Mouse (Mus musculus) 3T3-L1 (cell line): Measurements from ENCODE around the gene Rras2.
A peak's percentile ranks its signal among the peaks of the same experiment; 100 is the strongest.

ENCODE experiments used
- DNase-seq: peaks from one replicate; pipeline ENCODE4 v3.0.0-alpha.2; 2015; ENCODE audit warnings: low read depth, low spot score

Rras2 gene

DNA sequence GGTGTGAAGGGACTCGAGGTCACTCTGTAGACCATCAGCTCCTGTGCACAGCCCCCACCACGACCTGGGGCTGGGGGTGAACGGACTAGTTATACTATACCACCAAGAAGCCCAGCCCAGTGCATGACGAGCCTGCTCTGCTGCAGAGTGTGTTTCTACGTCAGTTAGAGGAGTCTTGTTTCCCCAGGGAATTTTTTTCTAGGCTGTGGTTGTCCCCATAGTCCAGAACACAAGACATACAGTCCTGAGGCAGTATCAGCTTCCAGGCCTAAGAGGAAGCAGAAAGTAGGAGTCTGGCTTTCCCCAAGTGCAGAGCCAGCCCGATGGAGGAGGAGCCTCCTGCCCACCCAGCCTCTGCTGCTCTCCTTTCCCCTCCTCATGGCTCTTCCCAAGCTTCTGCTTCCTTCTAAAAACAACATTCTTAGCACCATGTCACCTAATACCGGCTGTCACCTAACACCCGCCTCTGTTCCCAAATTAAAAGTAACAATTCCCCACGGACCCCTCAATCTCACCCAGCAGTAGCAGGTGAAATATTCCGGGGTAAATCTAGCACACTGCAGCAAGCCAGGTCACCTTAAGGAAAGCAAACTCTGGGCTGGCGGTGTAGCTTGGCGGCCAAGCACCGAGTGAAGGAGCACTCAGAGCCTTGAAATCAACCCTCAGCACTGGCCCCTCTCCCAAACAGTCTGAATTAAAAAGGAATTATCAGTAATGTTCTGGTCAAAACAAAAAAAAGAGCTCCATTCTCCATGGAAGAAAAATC, 45.5 kb downstream of the Rras2 start:
- DNase-seq, result peak; percentile 8

GRCm38 (mm10) chr7:114071395-114071794, 46.2 kb downstream of the Rras2 start:
- DNase-seq, result no peak

- peak; percentile 70 for DNase-seq
Measured at GRCm38 (mm10) chr7:114070458-114070840, 47.1 kb downstream of the Rras2 start.

GRCm38 (mm10) chr7:114069726-114070457, 47.7 kb downstream of the Rras2 start:
- peak; percentile 11 for DNase-seq

GRCm38 (mm10) chr7:114068956-114069533, 48.5 kb downstream of the Rras2 start:
- DNase-seq, result no peak

GRCm38 (mm10) chr7:114066529-114067178, 50.9 kb downstream of the Rras2 start:
- DNase-seq, result peak; percentile 81

GRCm38 (mm10) chr7:114065407-114066185, 52.0 kb downstream of the Rras2 start:
- no peak for DNase-seq

GRCm38 (mm10) chr7:114063966-114064365, 53.6 kb downstream of the Rras2 start:
- no peak for DNase-seq

GRCm38 (mm10) chr7:114063534-114063933, 54.0 kb downstream of the Rras2 start:
- DNase-seq, result no peak

DNA sequence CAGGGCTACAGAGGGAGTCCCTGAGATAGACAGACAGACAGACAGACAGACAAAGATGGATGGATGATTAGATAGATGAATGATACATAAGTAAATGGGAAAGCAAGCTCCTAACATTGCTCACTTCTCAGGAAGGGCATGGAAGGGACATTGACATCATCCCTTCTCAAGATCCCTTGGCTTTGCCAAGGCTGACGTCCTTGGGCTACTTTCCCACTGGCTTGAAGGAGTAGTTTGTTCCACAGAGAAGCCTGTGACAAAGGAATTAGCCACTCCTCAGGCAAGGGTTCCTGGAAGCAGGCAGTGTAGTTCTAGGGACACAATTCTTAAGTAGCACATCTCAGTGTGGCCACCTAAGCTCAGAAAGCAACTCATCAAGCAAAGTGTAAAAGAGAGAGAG, 55.1 kb downstream of the Rras2 start:
- DNase-seq, result no peak

GRCm38 (mm10) chr7:114060445-114060844, 57.1 kb downstream of the Rras2 start:
- peak; percentile 14 for DNase-seq

DNA sequence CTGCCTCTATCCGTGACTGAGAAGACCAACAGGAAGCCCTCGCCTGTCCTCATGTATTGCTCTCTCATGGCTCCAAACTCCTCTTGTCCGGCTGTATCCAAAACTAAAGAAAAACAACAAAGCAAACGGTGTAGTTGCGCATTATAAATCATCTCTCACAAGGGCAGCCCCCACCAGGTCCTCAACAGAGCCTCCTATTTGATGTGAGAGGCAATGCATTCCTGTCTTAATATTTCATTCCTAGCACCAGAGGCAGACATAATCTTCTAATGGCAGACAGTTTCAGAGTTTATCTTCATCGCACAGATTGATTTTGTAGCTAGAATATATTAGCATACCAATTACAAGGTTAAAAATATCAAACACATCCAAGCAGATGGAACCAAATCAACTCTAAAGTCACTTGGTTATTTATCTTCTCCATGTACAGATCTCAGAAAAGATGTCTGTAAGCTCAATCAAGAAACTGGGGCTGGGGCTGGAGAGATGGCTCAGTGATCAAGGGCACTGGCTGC, 58.6 kb downstream of the Rras2 start:
- no peak for DNase-seq

GRCm38 (mm10) chr7:114058166-114058565, 59.4 kb downstream of the Rras2 start:
- DNase-seq, result no peak

DNA sequence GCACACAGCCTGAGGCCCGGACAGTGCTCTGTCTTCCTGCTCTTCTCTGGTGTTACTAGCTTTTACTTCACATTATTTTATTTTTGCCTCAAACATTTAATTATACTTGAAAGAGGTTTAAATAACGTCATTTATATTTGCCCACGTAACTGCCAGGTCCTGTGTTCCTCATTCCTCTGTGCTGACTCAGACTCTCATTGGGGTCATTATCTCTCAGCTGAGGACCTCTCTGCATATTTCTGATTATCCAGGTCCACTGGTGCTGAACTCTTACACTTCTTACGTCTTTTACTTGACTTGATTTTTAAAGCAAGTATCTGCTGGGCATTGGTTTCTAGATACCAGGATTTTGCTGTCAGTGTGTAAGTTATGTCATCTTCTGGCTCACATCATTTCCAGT, 63.9 kb downstream of the Rras2 start:
- DNase-seq, result no peak

- DNase-seq, result no peak
Measured at GRCm38 (mm10) chr7:114045814-114046213, 71.8 kb downstream of the Rras2 start.

DNA sequence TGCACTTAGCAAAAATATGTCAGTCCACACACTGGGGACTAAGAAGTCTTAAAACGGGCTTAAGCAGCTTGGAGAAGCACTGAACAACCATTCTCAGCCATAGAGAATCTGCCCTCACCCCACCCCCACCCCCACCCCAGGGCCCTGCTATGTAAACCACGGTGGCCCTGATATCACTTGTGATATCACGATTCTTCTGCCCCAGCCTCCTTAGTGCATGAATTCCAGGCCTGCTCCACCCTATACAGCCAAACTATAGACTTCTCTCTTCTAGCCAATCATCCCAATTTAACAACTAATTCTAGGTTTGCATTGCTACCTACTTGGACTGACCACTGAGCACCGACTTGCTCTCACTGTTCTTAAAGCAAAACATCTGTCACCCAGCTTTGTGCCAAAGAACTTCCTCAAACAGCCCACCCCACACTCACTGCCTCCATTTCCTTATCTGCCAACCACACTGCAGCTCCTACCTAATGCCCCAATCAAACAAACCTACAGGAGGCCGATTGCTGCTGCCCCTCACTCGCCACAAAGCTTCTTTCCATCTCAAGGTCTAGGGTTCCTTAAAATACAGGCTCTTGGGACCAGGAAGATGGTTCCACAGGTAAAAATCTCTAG, 73.5 kb downstream of the Rras2 start:
- DNase-seq, result no peak

DNA sequence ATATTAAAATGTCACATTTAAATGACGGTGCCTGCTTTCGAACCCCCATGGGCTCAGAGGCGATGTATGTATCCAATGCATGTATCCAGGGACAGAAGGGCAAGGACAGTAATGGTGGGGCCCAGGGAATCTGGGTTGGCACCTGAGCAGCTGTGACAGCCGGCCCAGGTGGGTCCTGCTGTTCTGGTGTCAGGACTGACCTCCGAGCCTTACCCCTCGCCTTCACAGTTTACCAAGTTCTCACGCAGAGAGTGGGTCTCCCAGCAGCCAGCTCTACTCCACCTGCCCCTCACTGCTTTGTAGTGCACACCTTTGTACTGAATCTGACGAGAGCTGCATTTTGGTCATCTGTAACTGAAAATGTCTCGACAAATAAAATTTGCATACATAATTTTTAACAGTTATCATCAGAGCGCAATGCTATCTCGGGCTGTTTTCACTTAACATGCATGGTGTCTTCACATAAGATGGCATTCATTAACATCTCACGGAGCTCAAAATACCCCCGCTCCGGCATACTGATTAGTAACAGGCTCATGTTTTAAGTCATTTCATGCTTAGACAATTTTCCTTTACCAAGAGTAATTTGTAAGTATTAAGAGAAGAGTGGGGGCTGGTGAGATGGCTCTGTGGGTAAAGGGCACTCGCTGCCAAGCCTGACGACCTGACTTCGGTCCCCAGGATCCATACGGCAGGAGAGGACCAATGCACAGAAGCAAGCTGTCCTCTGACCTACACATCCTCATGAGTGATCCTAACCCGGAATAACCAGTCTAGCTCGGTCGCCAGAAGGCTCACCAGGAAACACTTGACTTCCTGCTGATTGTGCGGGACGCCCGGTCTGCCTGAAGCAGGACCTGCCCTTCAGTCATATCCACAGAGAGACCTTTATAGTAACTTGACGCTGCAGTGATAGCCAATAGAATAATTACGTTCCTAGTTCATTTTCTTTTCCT, 74.3 kb downstream of the Rras2 start:
- no peak for DNase-seq

- DNase-seq, result no peak
Measured at GRCm38 (mm10) chr7:114041349-114041748, 76.2 kb downstream of the Rras2 start.

DNA sequence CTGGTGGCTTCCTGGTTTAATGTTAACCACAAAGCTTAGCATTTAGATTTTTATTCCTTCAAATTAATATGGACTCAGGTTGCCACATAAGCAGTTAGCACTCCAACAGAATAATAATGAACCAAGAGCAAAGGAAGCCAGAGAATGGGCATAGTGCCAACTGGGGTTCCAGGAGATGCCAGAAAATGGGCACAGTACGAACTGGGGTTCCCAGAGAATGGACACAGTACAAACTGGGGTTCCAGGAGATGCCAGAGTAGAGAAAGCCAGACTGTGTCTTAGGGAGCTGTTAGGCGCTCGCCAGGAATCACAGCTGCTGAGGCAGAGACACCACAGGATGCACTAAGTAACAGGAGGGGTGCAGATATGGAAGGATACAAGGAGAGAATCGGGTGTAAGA, 80.3 kb downstream of the Rras2 start:
- no peak for DNase-seq

GRCm38 (mm10) chr7:114029596-114029995, 88.0 kb downstream of the Rras2 start:
- peak; percentile 94 for DNase-seq
